Mouse (Mus musculus): Measurements from ENCODE around the gene Rbl1.

GRCm38 (mm10) chr2:157144132-157144531, 60.2 kb downstream of the Rbl1 start:
- TF ChIP-seq GABPA (IDR thresholded peaks at IDR 0.05; ENCODE audit: low read depth, low read length), result no peak
- no peak for TF ChIP-seq EP300 (IDR thresholded peaks at IDR 0.05; ENCODE audit: low read depth in 1 of 2, low read length in 2 of 2)
- no peak for TF ChIP-seq CTCF (IDR thresholded peaks at IDR 0.05 in 2 of 3, conservative IDR thresholded peaks at IDR 0.05 in 1 of 3; ENCODE audit: control insufficient read depth in 1 of 3, insufficient read depth in 1 of 3, low read depth in 2 of 3, low read length in 3 of 3, poor library complexity in 1 of 3, severe bottlenecking in 1 of 3)
- no peak for TF ChIP-seq MXI1 (IDR thresholded peaks at IDR 0.05; ENCODE audit: low read depth, low read length)
- no peak for TF ChIP-seq JUND (IDR thresholded peaks at IDR 0.05; ENCODE audit: low read depth, low read length)
- no peak for TF ChIP-seq GATA1 (IDR thresholded peaks at IDR 0.05; ENCODE audit: low read depth, low read length)
- TF ChIP-seq SIN3A (IDR thresholded peaks at IDR 0.05; ENCODE audit: low read length), result no peak
- no peak for TF ChIP-seq POLR2A (IDR thresholded peaks at IDR 0.05; ENCODE audit: control insufficient read depth in 1 of 2, insufficient read depth in 1 of 2, low read depth in 1 of 2, low read length in 2 of 2, poor library complexity in 1 of 2)
- TF ChIP-seq MAZ (IDR thresholded peaks at IDR 0.05; ENCODE audit: low read depth, low read length), result no peak
- no peak for TF ChIP-seq MAX (IDR thresholded peaks at IDR 0.05; ENCODE audit: low read length)
- no peak for TF ChIP-seq RAD21 (IDR thresholded peaks at IDR 0.05; ENCODE audit: low read depth, low read length)
- TF ChIP-seq E2F4 (IDR thresholded peaks at IDR 0.05; ENCODE audit: borderline replicate concordance, low read depth, low read length), result no peak
- no peak for TF ChIP-seq POLR2AphosphoS2 (IDR thresholded peaks at IDR 0.05; ENCODE audit: low read length)

Measured in MEL (cell line).